Mouse (Mus musculus): ENCODE results near the gene Cox6a2.

DNA sequence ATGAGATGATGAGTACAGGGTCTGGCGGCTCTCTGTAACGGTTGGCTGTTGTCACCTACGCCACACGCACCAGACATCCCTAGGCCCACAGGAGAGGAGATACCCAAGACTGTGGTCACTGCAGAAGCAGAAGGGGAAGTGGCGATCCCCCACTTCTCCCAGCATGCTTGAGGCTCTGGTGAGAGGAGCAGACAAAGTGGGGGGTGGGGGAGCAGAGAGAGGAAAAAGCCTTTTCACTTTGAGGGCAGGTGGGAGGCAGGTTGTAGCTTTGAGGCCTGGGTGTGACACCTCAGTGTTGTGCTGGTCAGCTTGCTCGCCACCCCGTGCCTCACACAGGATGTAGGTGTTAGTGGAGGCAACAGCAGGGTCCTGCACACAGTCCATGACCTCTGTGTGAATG is 26.1 kb downstream of the Cox6a2 start:
- TF ChIP-seq CTCF (IDR thresholded peaks at IDR 0.05; ENCODE audit: low read depth) (no peak), EP300 (IDR thresholded peaks at IDR 0.05; ENCODE audit: low read depth) (no peak)
